Mouse (Mus musculus): Measurements from ENCODE around the gene Abcc2.

DNA sequence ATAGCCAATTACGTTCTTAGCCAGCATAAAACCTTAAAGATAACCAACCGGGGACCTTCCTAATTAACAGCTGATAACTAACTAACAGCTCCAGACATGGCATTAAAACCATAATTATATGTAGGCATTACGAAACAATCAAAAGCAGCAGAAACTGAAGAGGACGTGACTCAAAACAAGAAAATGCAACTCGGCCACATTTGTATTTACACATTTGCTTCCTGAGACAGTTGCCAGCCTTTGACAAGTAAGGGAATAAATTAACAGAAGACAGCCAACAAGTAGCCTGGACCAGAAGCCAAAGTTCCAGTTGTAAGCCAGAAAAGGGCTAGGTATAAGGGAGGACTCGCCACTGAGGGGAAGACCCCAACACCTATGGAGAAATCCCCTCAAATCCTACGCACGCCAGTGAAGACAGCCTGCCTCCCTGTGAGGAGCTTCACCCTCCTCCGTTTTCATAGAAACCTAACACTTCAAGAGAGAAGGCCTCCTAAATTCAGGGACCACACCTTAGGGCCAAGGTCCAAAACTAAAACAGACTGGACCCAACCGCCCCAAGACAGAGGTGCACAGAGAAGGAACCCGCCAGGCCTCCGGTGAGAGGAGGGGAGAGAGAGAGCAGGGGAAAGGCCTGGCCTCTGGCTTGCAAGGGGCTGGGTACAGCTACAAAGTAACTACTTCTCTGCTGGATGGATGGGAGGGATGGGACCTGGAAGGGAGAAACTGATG, 104.5 kb downstream of the Abcc2 start:
- TF ChIP-seq CTCF (IDR thresholded peaks at IDR 0.05; ENCODE audit: low read depth, low read length) (no peak), POLR2A (IDR thresholded peaks at IDR 0.05; ENCODE audit: extremely low read depth, insufficient read depth, low read length) (no peak)

Measured in liver, adult 2 months (tissue).